Mouse (Mus musculus) regulatory T cell (primary cell): ENCODE results near the gene Wipi1.

Experiments
- in situ Hi-C: fragments of 300-600 bp; cut with MboI, MseI; formaldehyde crosslinking; loops from one replicate; pipeline ENCODE4 v1.15.1; 2025; ENCODE audit warnings: high pct_unique_total_duplicates

Wipi1 gene

GRCm38 (mm10) chr11:109544432-109544831, 67.3 kb downstream of the Wipi1 start:
- in situ Hi-C loops: no loop called here

- in situ Hi-C loops: no loop called here
Measured at GRCm38 (mm10) chr11:109543466-109543865, 68.3 kb downstream of the Wipi1 start.

GRCm38 (mm10) chr11:109539290-109539689, 72.5 kb downstream of the Wipi1 start:
- in situ Hi-C loops: no loop called here

GRCm38 (mm10) chr11:109536939-109537338, 74.8 kb downstream of the Wipi1 start:
- in situ Hi-C loops: no loop called here

- in situ Hi-C loops: no loop called here
Measured at GRCm38 (mm10) chr11:109535966-109536365, 75.8 kb downstream of the Wipi1 start.

GRCm38 (mm10) chr11:109530030-109530429, 81.7 kb downstream of the Wipi1 start:
- in situ Hi-C loops: no loop called here

- in situ Hi-C loops: no loop called here
Measured at GRCm38 (mm10) chr11:109525571-109525970, 86.2 kb downstream of the Wipi1 start.

GRCm38 (mm10) chr11:109524869-109525268, 86.9 kb downstream of the Wipi1 start:
- in situ Hi-C loops: no loop called here
